Mouse (Mus musculus): ENCODE data around the gene Lias.
A peak's percentile ranks its signal among the peaks of the same experiment; 100 is the strongest.

Gene Lias

GRCm38 (mm10) chr5:65425251-65425650 is 34.0 kb downstream of the Lias start:
- no peak for DNase-seq (ENCODE audit: low read depth, low spot score)

GRCm38 (mm10) chr5:65428321-65428720 is 37.0 kb downstream of the Lias start:
- DNase-seq (ENCODE audit: low read depth, low spot score), result no peak

GRCm38 (mm10) chr5:65429441-65429840 is 38.1 kb downstream of the Lias start:
- no peak for DNase-seq (ENCODE audit: low read depth, low spot score)

- no peak for DNase-seq (ENCODE audit: low read depth, low spot score)
These were observed 43.4 kb downstream of the Lias start for GRCm38 (mm10) chr5:65434471-65435362.

GRCm38 (mm10) chr5:65435363-65435805 is 44.1 kb downstream of the Lias start:
- no peak for DNase-seq (ENCODE audit: low read depth, low spot score)

GRCm38 (mm10) chr5:65435806-65436561 is 44.7 kb downstream of the Lias start, which contains the start of gene Ugdh:
Ugdh (minus strand) TSS chr5:65435949.
- DNase-seq (ENCODE audit: low read depth, low spot score), result peak; percentile 81

GRCm38 (mm10) chr5:65438041-65438440 is 46.7 kb downstream of the Lias start:
- DNase-seq (ENCODE audit: low read depth, low spot score), result no peak

- DNase-seq (ENCODE audit: low read depth, low spot score), result no peak
These were observed 53.7 kb downstream of the Lias start for GRCm38 (mm10) chr5:65444981-65445380.

- no peak for DNase-seq (ENCODE audit: low read depth, low spot score)
These were observed 55.5 kb downstream of the Lias start for GRCm38 (mm10) chr5:65446756-65447155.

GRCm38 (mm10) chr5:65447826-65448225 is 56.5 kb downstream of the Lias start:
- no peak for DNase-seq (ENCODE audit: low read depth, low spot score)

- no peak for DNase-seq (ENCODE audit: low read depth, low spot score)
These were observed 57.6 kb downstream of the Lias start for GRCm38 (mm10) chr5:65448941-65449340.

- no peak for DNase-seq (ENCODE audit: low read depth, low spot score)
These were observed 63.5 kb downstream of the Lias start for GRCm38 (mm10) chr5:65454771-65455170.

GRCm38 (mm10) chr5:65457086-65457827 is 66.0 kb downstream of the Lias start:
- no peak for DNase-seq (ENCODE audit: low read depth, low spot score)

GRCm38 (mm10) chr5:65457846-65458245 is 66.5 kb downstream of the Lias start:
- DNase-seq (ENCODE audit: low read depth, low spot score), result no peak

GRCm38 (mm10) chr5:65459454-65459853 is 68.2 kb downstream of the Lias start:
- DNase-seq (ENCODE audit: low read depth, low spot score), result peak; percentile 50

Measured in retina, adult 2 months (tissue).